Mouse (Mus musculus) stomach, embryonic 16.5 days (tissue): ENCODE results near the gene Prkch. TPM values are rescaled to one million over a fixed set of nuclear protein-coding genes. Genes with fewer than 3 reads are reported as not detected.

ENCODE experiments used
- ATAC-seq: fragments of 200-750 bp; cut with Nextera tagmentation; 2 replicates; pipeline ENCODE4 v1.8.0; 2017; ENCODE audit warnings: moderate number of reproducible peaks, moderate TSS enrichment; ENCODE audit not compliant: insufficient read depth, low FRiP score
- H3K27ac ChIP-seq: fragments of 300-500 bp; sonication (generic); 2 replicates; pipeline ENCODE4 v1.5.1; 2014; ENCODE audit warnings: low read length
- H3K27me3 ChIP-seq: fragments of 300-500 bp; sonication (generic); 2 replicates; pipeline ENCODE4 v1.6.1; 2014; ENCODE audit warnings: low read length, control low read depth, mixed read lengths; ENCODE audit not compliant: control insufficient read depth, insufficient read depth
- H3K36me3 ChIP-seq: fragments of 300-500 bp; sonication (generic); 2 replicates; pipeline ENCODE4 v1.6.1; 2014; ENCODE audit warnings: low read length; ENCODE audit not compliant: control insufficient read depth, insufficient read depth
- H3K4me1 ChIP-seq: fragments of 300-500 bp; sonication (generic); 2 replicates; pipeline ENCODE4 v1.6.1; 2014; ENCODE audit warnings: low read length, control low read depth, mixed read lengths; ENCODE audit not compliant: control insufficient read depth, insufficient read depth
- H3K4me2 ChIP-seq: fragments of 300-500 bp; sonication (generic); 2 replicates; pipeline ENCODE4 v1.6.1; 2014; ENCODE audit warnings: low read depth, low read length, mixed read lengths
- H3K4me3 ChIP-seq: fragments of 300-500 bp; sonication (generic); replicated peaks from 2 replicates; pipeline ENCODE4 v1.5.1; 2014; ENCODE audit warnings: mild to moderate bottlenecking, low read length
- H3K9ac ChIP-seq: fragments of 300-500 bp; sonication (generic); 2 replicates; pipeline ENCODE4 v1.6.1; 2014; ENCODE audit warnings: low read length
- H3K9me3 ChIP-seq: fragments of 300-500 bp; sonication (generic); replicated peaks from 2 replicates; pipeline ENCODE4 v1.6.1; 2016; ENCODE audit warnings: low read length, control low read depth; ENCODE audit not compliant: control insufficient read depth
- WGBS: fragments of 180-500 bp; shearing (Covaris S2); extraction: QIAGEN DNeasy Blood & Tissue Kit; methylation state at CpG from one replicate; pipeline ENCODE4 v1.1.7; 2014; 5-methylcytosine and 5-hydroxymethylcytosine counted together
- polyA plus RNA-seq: library from polyadenylated mRNA; unstranded; fragments of >200 nt; fragmentation: Nextera tagmentation; extraction: Ambion mirVana; gene quantifications from 2 replicates; pipeline ENCODE4 v1.2.1, GENCODE M21; 2015

The Prkch gene
- polyA plus RNA-seq, 1 experiment from 2014 or later = 9.8 TPM

GRCm38 (mm10) chr12:73770771-73771170 is 186.2 kb downstream of the Prkch start:
- no peak for ATAC-seq

DNA sequence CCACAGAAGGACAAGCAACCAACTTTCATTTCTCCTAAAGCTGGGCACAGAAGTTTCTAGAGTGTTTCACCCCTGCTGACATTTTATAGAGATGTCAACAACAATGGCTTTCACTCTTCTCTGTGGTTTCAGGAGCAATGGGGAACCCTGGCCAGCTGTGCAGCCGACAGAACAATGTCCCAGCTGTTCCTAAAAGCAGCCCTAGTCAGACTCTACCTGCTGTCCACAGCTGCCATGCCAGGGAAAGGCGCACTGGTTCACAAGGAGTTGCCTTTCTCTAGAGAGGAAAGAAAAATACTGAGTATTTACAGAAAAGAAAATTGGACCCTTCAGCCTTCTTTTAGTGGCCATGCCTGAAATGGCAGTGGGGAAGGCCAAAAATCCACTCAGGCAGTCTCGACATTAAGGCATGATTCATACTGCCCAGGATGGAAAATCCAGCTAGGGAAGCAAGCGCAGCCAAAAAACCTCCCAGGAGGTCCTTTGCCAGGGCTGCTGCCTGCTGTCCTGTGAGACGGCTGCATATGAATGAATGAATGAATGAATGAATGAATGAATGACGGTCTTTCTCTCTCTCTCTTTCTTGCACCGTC is 190.3 kb downstream of the Prkch start:
- no peaks in the 10 kb centered on the region for H3K4me1 ChIP-seq
- WGBS = 77% methylated on average over 7 of the region's 7 CpGs
- H3K27me3 ChIP-seq = no peaks in the 10 kb centered on the region
- no peak for ATAC-seq
- H3K4me2 ChIP-seq = no peak overlapping the region
- no peaks in the 10 kb centered on the region for H3K9me3 ChIP-seq
- H3K36me3 ChIP-seq = no peaks in the 10 kb centered on the region
- no peak overlapping the region for H3K9ac ChIP-seq
- H3K4me3 ChIP-seq = no peak overlapping the region
- H3K27ac ChIP-seq = 0 out of 2 replicates have a peak overlapping the region, but pooled peaks have one; percentile 12

More at GRCm38 (mm10) chr12:73770771-73771170, 186.2 kb downstream of the Prkch start:
- H3K9ac ChIP-seq = no peak overlapping the region
- no peaks in the 10 kb centered on the region for H3K4me1 ChIP-seq
- H3K27me3 ChIP-seq = no peaks in the 10 kb centered on the region
- no peaks in the 10 kb centered on the region for H3K36me3 ChIP-seq
- 85% methylated on average over 1 of the region's 1 CpGs for WGBS
- H3K27ac ChIP-seq = no peak overlapping the region
- no peaks in the 10 kb centered on the region for H3K9me3 ChIP-seq
- H3K4me2 ChIP-seq = no peak overlapping the region
- H3K4me3 ChIP-seq = no peak overlapping the region

DNA sequence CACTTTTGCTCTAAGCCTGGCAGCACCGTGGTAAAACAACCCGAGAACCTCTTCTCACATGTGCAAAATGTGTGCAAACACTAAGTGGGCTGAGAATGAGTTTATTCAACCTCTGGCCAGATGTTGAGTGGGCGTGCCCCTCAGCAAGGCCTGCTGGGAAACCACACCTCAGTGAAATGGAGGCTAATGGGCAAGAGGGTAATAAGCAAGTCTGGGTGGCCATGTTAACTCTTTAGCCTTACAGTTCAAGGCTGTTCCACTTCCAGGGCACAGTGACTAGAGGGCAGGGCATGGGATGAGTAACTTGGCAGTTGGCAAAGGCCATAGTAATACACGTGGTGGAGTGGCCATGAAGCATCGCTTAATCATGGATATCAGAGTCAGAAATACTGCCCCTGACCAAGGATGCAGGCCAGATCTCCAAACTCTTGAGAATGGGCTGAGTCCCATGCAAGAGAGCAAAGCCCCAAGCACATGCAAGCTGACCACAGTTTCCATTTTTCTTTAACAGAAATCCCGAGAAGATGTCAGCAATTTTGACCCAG is 191.9 kb downstream of the Prkch start:
- H3K4me1 ChIP-seq = no peaks in the 10 kb centered on the region
- no peaks in the 10 kb centered on the region for H3K36me3 ChIP-seq
- H3K4me3 ChIP-seq = no peak overlapping the region
- WGBS = 87% methylated on average over 6 of the region's 6 CpGs
- no peak overlapping the region for H3K27ac ChIP-seq
- no peak overlapping the region for H3K9ac ChIP-seq
- no peaks in the 10 kb centered on the region for H3K27me3 ChIP-seq
- no peak for ATAC-seq
- no peak overlapping the region for H3K4me2 ChIP-seq
- H3K9me3 ChIP-seq = no peaks in the 10 kb centered on the region

DNA sequence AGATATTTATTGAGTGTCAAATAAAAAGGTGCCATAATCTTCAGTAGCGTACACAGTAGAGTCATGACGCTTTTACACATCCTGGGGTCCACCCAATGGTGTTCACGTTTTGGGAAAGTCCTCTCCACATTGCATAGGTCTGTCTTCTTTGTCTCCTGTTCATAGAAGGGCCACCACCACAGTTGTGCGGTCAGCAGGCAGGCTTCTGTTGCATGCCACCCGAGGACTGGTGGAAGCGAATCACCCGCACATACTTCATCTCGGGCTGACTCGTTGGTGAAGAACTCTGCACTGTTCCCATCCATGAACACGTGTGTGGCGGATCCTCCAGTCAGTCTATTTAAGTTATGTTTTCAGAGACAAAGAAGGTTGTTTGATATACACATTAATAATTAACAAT is 193.1 kb downstream of the Prkch start:
- Histone ChIP-seq H3K9me3 (no peaks in the 10 kb centered on the region), H3K36me3 (no peaks in the 10 kb centered on the region), H3K27ac (no peak overlapping the region), H3K4me2 (no peak overlapping the region), H3K27me3 (no peaks in the 10 kb centered on the region), H3K9ac (no peak overlapping the region), H3K4me1 (no peaks in the 10 kb centered on the region), H3K4me3 (no peak overlapping the region)
- 88% methylated on average over 11 of the region's 11 CpGs for WGBS
- ATAC-seq = no peak

DNA sequence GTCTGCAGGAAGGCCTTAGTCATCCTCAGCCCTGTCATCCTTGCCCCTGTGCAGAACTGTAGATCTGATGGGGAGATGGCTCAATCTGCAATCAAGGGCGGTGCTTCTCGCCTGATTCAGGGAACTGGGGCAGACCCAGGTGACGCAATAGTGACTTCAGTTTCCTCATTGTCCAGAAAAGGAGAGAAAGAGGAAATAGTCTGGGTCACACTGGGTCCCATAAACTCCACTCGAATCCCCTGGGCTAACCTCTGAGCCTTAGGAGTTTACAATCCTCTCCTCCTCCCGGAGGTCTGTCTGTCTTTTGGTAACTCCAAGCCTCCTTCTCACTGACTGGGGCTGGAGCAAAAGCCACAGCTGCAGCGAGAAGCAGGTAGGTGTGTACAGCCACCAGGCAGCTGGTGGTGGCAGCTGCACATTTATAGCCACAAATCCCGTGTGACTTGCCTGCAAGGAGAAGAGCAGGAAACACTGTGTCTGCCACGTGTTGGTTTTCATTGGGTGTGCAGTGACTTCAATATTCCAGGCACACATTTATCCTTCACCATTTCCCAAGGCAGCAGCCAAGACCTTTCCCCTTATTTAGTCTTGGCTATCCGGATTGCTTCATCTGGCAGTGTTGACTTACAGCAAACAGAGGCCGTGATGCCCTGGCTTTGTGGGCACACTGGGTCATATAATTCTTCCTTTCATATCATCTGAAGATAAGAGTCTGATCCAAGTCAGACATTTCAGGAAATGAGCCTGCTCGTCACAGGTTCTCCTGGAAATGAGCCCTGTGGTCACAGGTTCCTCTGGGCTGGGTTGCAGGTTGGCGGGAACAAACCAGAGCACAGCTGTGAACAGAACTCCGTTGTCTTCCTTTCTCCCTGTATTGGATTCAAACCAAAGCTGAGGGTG is 195.0 kb downstream of the Prkch start:
- Histone ChIP-seq H3K27ac (peak overlapping the region; percentile 85), H3K4me1 (no peaks in the 10 kb centered on the region), H3K9ac (0 out of 2 replicates have a peak overlapping the region, but pooled peaks have one; percentile 8), H3K4me3 (no peak overlapping the region), H3K27me3 (no peaks in the 10 kb centered on the region), H3K36me3 (no peaks in the 10 kb centered on the region), H3K9me3 (no peaks in the 10 kb centered on the region), H3K4me2 (peak overlapping the region; percentile 33; the same call in 1 of the 2 replicates)
- peak; percentile 71 for ATAC-seq
- 48% methylated on average over 13 of the region's 13 CpGs for WGBS

GRCm38 (mm10) chr12:73781425-73782032 is 196.9 kb downstream of the Prkch start:
- Histone ChIP-seq H3K4me3 (no peak overlapping the region), H3K27me3 (no peaks in the 10 kb centered on the region), H3K36me3 (no peaks in the 10 kb centered on the region), H3K27ac (no peak overlapping the region), H3K9ac (no peak overlapping the region), H3K4me2 (no peak overlapping the region), H3K4me1 (no peaks in the 10 kb centered on the region), H3K9me3 (no peaks in the 10 kb centered on the region)
- ATAC-seq = no peak
- 81% methylated on average over 6 of the region's 6 CpGs for WGBS

GRCm38 (mm10) chr12:73786909-73787308 is 202.3 kb downstream of the Prkch start:
- WGBS = 66% methylated on average over 8 of the region's 8 CpGs
- no peak overlapping the region for H3K4me3 ChIP-seq
- ATAC-seq = peak; percentile 75
- no peaks in the 10 kb centered on the region for H3K9me3 ChIP-seq
- H3K27ac ChIP-seq = no peak overlapping the region
- H3K9ac ChIP-seq = no peak overlapping the region
- no peaks in the 10 kb centered on the region for H3K4me1 ChIP-seq
- H3K36me3 ChIP-seq = no peaks in the 10 kb centered on the region
- H3K27me3 ChIP-seq = no peaks in the 10 kb centered on the region
- H3K4me2 ChIP-seq = no peak overlapping the region

GRCm38 (mm10) chr12:73788850-73789249 is 204.3 kb downstream of the Prkch start:
- H3K36me3 ChIP-seq = no peaks in the 10 kb centered on the region
- 35% methylated on average over 3 of the region's 3 CpGs for WGBS
- H3K27ac ChIP-seq = no peak overlapping the region
- H3K4me1 ChIP-seq = peaks cover 2% of the 10 kb centered on the region
- no peaks in the 10 kb centered on the region for H3K27me3 ChIP-seq
- no peak overlapping the region for H3K4me3 ChIP-seq
- H3K4me2 ChIP-seq = no peak overlapping the region
- no peak overlapping the region for H3K9ac ChIP-seq
- H3K9me3 ChIP-seq = no peaks in the 10 kb centered on the region
- ATAC-seq = no peak
